Mouse (Mus musculus): ENCODE measurements at regions not wholly inside any gene's neighbourhood (a gene's known extent, or its start where the extent isn't known, plus 50 kb on each side); places are given as distances from the start of the nearest gene placed in this dataset.

DNA sequence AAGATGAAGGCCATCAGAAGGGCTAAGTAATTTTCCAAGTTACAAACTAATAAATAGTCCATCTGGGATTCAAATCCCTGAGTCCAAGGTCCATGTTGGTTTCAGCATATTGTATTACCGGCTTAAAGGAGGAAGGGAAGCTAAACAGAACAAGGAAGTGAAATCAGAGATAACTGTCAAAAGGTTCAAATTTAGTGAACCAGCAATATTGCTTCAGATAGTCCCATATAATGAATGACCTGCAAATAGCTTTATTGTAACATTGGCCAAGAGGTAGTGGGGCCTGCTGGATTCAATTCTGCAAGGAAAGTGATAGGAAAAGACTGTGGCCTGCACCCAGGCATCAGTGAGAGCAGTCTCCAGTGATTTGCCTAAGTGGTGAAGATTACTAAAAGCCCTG, 447.8 kb upstream of the Cited2 start:
- H3K27ac ChIP-seq (replicated peaks; ENCODE audit: low read depth, low read length): no peak overlapping the region
- no peak for DNase-seq (ENCODE audit: low spot score)
- no peaks in the 10 kb centered on the region for H3K27me3 ChIP-seq (ENCODE audit: control insufficient read depth, insufficient read depth, low read length)
- no peak for ATAC-seq (replicated peaks; ENCODE audit: insufficient number of reproducible peaks, low FRiP score, low TSS enrichment, low read depth)
- H3K4me2 ChIP-seq (ENCODE audit: low read depth, low read length): no peak overlapping the region
- H3K36me3 ChIP-seq (replicated peaks; ENCODE audit: control insufficient read depth, insufficient read depth, low read depth, low read length): no peaks in the 10 kb centered on the region
- WGBS: 67% methylated on average over 1 of the region's 1 CpGs
- H3K9me3 ChIP-seq (replicated peaks; ENCODE audit: control insufficient read depth, low read length): no peaks in the 10 kb centered on the region
- no peak overlapping the region for H3K9ac ChIP-seq (replicated peaks; ENCODE audit: low read length)
- no peak overlapping the region for H3K4me3 ChIP-seq (ENCODE audit: low read depth, low read length)
- H3K4me1 ChIP-seq (ENCODE audit: control insufficient read depth, insufficient read depth, low read length): no peaks in the 10 kb centered on the region

DNA sequence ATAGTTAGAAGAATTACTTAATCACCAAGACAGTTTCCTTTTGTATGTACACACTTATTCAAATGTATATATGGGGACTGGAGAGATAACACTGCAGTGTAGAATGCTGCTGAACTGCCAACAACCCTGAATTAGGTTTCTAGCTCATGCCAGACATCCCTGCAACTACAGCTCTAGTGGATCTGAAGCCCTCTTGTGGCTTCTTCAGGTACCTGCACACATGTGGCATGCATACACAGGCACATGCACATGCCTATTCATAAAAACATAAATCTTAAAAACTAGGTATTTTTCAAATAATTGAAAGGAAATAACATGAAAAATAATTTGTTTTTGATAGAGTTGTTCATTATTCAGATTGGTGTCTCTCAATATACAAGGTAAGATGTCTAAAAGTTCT, 445.1 kb upstream of the Cited2 start:
- no peaks in the 10 kb centered on the region for H3K27me3 ChIP-seq (ENCODE audit: control insufficient read depth, insufficient read depth, low read length)
- no peak overlapping the region for H3K9ac ChIP-seq (replicated peaks; ENCODE audit: low read length)
- no peak overlapping the region for H3K4me2 ChIP-seq (ENCODE audit: low read depth, low read length)
- no peaks in the 10 kb centered on the region for H3K9me3 ChIP-seq (replicated peaks; ENCODE audit: control insufficient read depth, low read length)
- ATAC-seq (replicated peaks; ENCODE audit: insufficient number of reproducible peaks, low FRiP score, low TSS enrichment, low read depth) (no peak), DNase-seq (ENCODE audit: low spot score) (no peak)
- H3K4me3 ChIP-seq (ENCODE audit: low read depth, low read length): no peak overlapping the region
- no peaks in the 10 kb centered on the region for H3K36me3 ChIP-seq (replicated peaks; ENCODE audit: control insufficient read depth, insufficient read depth, low read depth, low read length)
- no peak overlapping the region for H3K27ac ChIP-seq (replicated peaks; ENCODE audit: low read depth, low read length)
- no peaks in the 10 kb centered on the region for H3K4me1 ChIP-seq (ENCODE audit: control insufficient read depth, insufficient read depth, low read length)

DNA sequence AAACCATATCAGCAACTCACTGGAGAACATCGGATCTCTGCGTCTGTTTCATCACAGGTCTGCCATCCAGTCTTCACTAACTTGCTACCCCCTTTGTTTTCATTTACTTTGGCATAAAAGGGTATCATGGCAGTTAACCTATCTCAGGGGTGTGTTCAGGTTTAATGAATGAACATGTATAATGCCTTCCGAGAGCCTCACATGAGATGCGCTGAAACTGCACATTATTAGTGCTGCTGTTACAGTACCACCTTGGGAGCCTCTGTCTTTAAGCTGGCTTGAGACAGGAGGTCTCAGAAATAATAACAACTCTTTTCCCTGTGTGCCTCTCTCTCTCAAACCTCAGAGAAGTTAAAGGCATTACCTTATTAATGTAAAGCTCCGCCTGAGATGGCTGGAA, 438.2 kb upstream of the Cited2 start:
- 88% methylated on average over 5 of the region's 5 CpGs for WGBS
- no peak overlapping the region for H3K27ac ChIP-seq (replicated peaks; ENCODE audit: low read depth, low read length)
- H3K4me1 ChIP-seq (ENCODE audit: control insufficient read depth, insufficient read depth, low read length): no peaks in the 10 kb centered on the region
- no peak overlapping the region for H3K9ac ChIP-seq (replicated peaks; ENCODE audit: low read length)
- H3K36me3 ChIP-seq (replicated peaks; ENCODE audit: control insufficient read depth, insufficient read depth, low read depth, low read length): no peaks in the 10 kb centered on the region
- ATAC-seq (replicated peaks; ENCODE audit: insufficient number of reproducible peaks, low FRiP score, low TSS enrichment, low read depth) (no peak), DNase-seq (ENCODE audit: low spot score) (no peak)
- no peaks in the 10 kb centered on the region for H3K27me3 ChIP-seq (ENCODE audit: control insufficient read depth, insufficient read depth, low read length)
- no peak overlapping the region for H3K4me3 ChIP-seq (ENCODE audit: low read depth, low read length)
- no peaks in the 10 kb centered on the region for H3K9me3 ChIP-seq (replicated peaks; ENCODE audit: control insufficient read depth, low read length)
- no peak overlapping the region for H3K4me2 ChIP-seq (ENCODE audit: low read depth, low read length)

DNA sequence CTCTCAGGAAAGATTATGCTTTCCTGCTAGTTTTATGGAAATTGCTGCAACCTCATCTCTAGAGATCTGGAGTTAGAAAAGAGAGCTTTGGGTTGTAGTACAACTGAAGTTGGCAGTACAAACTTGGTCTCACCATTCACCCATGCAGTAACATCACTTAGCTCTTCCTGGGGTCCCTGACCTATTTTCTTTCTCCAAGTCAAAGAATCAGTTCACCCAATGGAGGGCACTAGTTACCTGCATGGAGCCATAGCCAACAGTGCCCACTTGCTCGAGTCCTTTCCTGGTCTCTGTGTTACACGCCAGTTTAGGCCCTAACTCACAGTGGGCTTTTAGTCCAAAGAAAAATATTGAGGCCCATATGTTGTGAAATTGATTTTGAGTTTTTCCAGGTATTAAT, 435.9 kb upstream of the Cited2 start:
- no peaks in the 10 kb centered on the region for H3K36me3 ChIP-seq (replicated peaks; ENCODE audit: control insufficient read depth, insufficient read depth, low read depth, low read length)
- ATAC-seq (replicated peaks; ENCODE audit: insufficient number of reproducible peaks, low FRiP score, low TSS enrichment, low read depth): no peak
- H3K27ac ChIP-seq (replicated peaks; ENCODE audit: low read depth, low read length): no peak overlapping the region
- H3K4me3 ChIP-seq (ENCODE audit: low read depth, low read length): no peak overlapping the region
- H3K4me1 ChIP-seq (ENCODE audit: control insufficient read depth, insufficient read depth, low read length): no peaks in the 10 kb centered on the region
- WGBS: 76% methylated on average over 2 of the region's 2 CpGs
- no peak for DNase-seq (ENCODE audit: low spot score)
- H3K9ac ChIP-seq (replicated peaks; ENCODE audit: low read length): no peak overlapping the region
- H3K4me2 ChIP-seq (ENCODE audit: low read depth, low read length): no peak overlapping the region
- no peaks in the 10 kb centered on the region for H3K9me3 ChIP-seq (replicated peaks; ENCODE audit: control insufficient read depth, low read length)
- no peaks in the 10 kb centered on the region for H3K27me3 ChIP-seq (ENCODE audit: control insufficient read depth, insufficient read depth, low read length)

DNA sequence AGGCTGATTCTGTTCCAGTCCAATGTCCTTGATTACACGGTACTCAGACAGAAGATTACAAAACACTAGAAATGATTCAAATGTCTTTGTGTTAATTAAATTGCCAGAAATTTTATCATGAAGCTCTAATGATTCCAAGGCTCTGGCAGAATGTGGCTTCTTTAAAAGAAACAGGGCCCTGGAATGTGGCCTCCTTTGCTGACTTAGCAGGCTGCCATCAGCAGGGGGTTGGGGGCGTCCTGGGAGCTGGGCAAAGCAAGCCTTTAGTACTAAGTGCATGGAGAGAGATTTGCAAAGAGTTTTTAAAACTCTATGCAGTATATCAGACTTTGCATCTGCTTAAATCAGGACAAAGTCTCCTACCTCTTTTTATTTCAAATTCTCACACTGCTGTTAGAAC, 434.8 kb upstream of the Cited2 start:
- H3K27ac ChIP-seq (replicated peaks; ENCODE audit: low read depth, low read length): no peak overlapping the region
- DNase-seq (ENCODE audit: low spot score): peak; percentile 44

DNA sequence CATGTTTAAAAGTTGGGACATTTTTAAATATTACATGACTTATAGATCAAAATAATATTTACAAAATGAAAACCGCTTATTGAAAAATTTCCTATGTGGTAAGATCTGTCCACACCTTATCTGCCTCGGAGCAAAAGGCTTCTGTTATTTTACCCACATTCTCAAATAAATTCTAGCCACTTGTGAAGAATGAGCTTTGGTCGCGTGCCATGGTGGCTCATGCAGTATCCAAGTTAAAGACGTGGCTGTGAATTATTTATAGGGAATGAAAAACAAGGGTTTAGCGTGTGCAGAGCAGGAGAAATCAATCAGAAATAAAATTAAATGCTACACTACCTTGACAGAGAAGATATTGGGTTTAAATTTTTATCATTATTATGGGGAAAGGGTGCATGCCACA, 430.7 kb upstream of the Cited2 start:
- DNase-seq (ENCODE audit: low spot score): no peak
- 87% methylated on average over 6 of the region's 6 CpGs for WGBS
- H3K9me3 ChIP-seq (replicated peaks; ENCODE audit: control insufficient read depth, low read length): no peaks in the 10 kb centered on the region
- H3K4me3 ChIP-seq (ENCODE audit: low read depth, low read length): no peak overlapping the region
- no peaks in the 10 kb centered on the region for H3K4me1 ChIP-seq (ENCODE audit: control insufficient read depth, insufficient read depth, low read length)
- no peak overlapping the region for H3K9ac ChIP-seq (replicated peaks; ENCODE audit: low read length)
- no peak overlapping the region for H3K4me2 ChIP-seq (ENCODE audit: low read depth, low read length)
- no peaks in the 10 kb centered on the region for H3K36me3 ChIP-seq (replicated peaks; ENCODE audit: control insufficient read depth, insufficient read depth, low read depth, low read length)
- no peaks in the 10 kb centered on the region for H3K27me3 ChIP-seq (ENCODE audit: control insufficient read depth, insufficient read depth, low read length)
- ATAC-seq (replicated peaks; ENCODE audit: insufficient number of reproducible peaks, low FRiP score, low TSS enrichment, low read depth): no peak
- no peak overlapping the region for H3K27ac ChIP-seq (replicated peaks; ENCODE audit: low read depth, low read length)

More for the DNA sequence above, 434.8 kb upstream of the Cited2 start:
- H3K36me3 ChIP-seq (replicated peaks; ENCODE audit: control insufficient read depth, insufficient read depth, low read depth, low read length): no peaks in the 10 kb centered on the region
- no peak for ATAC-seq (replicated peaks; ENCODE audit: insufficient number of reproducible peaks, low FRiP score, low TSS enrichment, low read depth)
- H3K4me3 ChIP-seq (ENCODE audit: low read depth, low read length): no peak overlapping the region
- no peaks in the 10 kb centered on the region for H3K27me3 ChIP-seq (ENCODE audit: control insufficient read depth, insufficient read depth, low read length)
- 39% methylated on average over 2 of the region's 2 CpGs for WGBS
- H3K4me2 ChIP-seq (ENCODE audit: low read depth, low read length): no peak overlapping the region
- H3K4me1 ChIP-seq (ENCODE audit: control insufficient read depth, insufficient read depth, low read length): no peaks in the 10 kb centered on the region
- no peaks in the 10 kb centered on the region for H3K9me3 ChIP-seq (replicated peaks; ENCODE audit: control insufficient read depth, low read length)
- H3K9ac ChIP-seq (replicated peaks; ENCODE audit: low read length): no peak overlapping the region

DNA sequence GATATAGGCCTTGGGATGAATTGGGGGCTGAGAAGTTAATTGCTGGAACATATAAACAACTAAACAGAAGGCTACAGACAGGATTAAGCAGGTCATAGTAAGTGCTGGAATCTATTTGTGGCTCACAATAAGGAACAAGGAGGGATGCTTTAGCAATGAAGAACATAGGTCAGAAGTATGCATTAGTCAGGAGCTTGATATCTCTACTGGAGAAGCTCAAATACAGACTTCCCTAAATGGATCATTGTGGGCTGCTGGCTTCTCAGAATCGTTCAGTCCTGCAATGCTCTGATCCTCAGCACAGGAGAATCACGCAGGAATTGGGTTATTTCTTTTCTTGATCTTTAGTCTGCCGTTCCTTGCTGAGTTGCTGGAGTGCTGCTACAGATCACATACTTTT, 428.6 kb upstream of the Cited2 start:
- Histone ChIP-seq H3K9me3 (replicated peaks; ENCODE audit: control insufficient read depth, low read length) (no peaks in the 10 kb centered on the region), H3K4me1 (ENCODE audit: control insufficient read depth, insufficient read depth, low read length) (no peaks in the 10 kb centered on the region), H3K9ac (replicated peaks; ENCODE audit: low read length) (no peak overlapping the region), H3K27ac (replicated peaks; ENCODE audit: low read depth, low read length) (no peak overlapping the region), H3K27me3 (ENCODE audit: control insufficient read depth, insufficient read depth, low read length) (no peaks in the 10 kb centered on the region), H3K36me3 (replicated peaks; ENCODE audit: control insufficient read depth, insufficient read depth, low read depth, low read length) (no peaks in the 10 kb centered on the region), H3K4me3 (ENCODE audit: low read depth, low read length) (no peak overlapping the region), H3K4me2 (ENCODE audit: low read depth, low read length) (no peak overlapping the region)
- ATAC-seq (replicated peaks; ENCODE audit: insufficient number of reproducible peaks, low FRiP score, low TSS enrichment, low read depth) (no peak), DNase-seq (ENCODE audit: low spot score) (no peak)
- 78% methylated on average over 3 of the region's 3 CpGs for WGBS

DNA sequence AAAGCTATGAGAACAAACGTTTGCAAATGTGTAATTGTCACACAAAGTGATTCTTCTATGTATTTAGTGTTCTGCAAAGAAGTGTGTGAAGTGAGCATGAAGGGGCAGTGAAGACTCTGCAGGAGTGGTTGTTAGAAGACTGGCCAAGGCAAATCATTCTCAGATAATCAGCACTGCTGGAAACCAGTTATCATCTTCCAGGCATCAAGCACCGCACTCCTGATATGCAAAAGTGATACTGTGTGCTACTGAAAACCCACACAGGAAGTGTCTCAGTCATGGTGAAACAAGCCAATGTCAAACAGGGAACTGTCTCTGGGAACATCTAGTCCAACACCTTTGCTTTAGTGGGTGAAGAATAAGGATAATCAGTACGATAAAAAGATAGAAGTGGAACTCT, 427.9 kb upstream of the Cited2 start:
- WGBS: 88% methylated on average over 3 of the region's 3 CpGs

DNA sequence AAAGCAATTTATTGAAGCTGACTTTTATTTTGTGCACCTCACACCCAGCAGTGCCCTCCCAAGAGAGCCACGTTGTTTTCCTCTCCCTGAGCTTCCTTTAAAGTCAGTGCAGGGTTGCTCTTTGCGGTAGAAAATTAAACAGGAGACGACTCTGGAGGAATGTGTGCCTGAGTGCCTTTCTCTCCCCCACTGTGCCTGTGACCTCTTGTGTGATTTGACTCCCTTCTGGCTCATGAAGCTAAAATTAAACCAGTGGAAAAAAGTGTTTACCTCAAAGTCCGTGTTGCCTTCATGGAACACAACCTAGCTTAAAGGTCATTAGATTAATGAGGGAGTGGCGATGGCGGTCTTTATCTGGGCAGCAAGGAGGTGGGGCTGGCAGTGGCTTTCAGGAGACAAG, 423.4 kb upstream of the Cited2 start:
- Histone ChIP-seq H3K9ac (replicated peaks; ENCODE audit: low read length) (no peak overlapping the region), H3K9me3 (replicated peaks; ENCODE audit: control insufficient read depth, low read length) (no peaks in the 10 kb centered on the region), H3K4me3 (ENCODE audit: low read depth, low read length) (no peak overlapping the region), H3K4me1 (ENCODE audit: control insufficient read depth, insufficient read depth, low read length) (no peaks in the 10 kb centered on the region), H3K27ac (replicated peaks; ENCODE audit: low read depth, low read length) (no peak overlapping the region), H3K4me2 (ENCODE audit: low read depth, low read length) (no peak overlapping the region), H3K36me3 (replicated peaks; ENCODE audit: control insufficient read depth, insufficient read depth, low read depth, low read length) (no peaks in the 10 kb centered on the region), H3K27me3 (ENCODE audit: control insufficient read depth, insufficient read depth, low read length) (no peaks in the 10 kb centered on the region)
- DNase-seq (ENCODE audit: low spot score) (no peak), ATAC-seq (replicated peaks; ENCODE audit: insufficient number of reproducible peaks, low FRiP score, low TSS enrichment, low read depth) (no peak)
- WGBS: 29% methylated on average over 6 of the region's 6 CpGs

More for the DNA sequence above, 427.9 kb upstream of the Cited2 start:
- no peaks in the 10 kb centered on the region for H3K36me3 ChIP-seq (replicated peaks; ENCODE audit: control insufficient read depth, insufficient read depth, low read depth, low read length)
- no peaks in the 10 kb centered on the region for H3K27me3 ChIP-seq (ENCODE audit: control insufficient read depth, insufficient read depth, low read length)
- H3K4me2 ChIP-seq (ENCODE audit: low read depth, low read length): no peak overlapping the region
- ATAC-seq (replicated peaks; ENCODE audit: insufficient number of reproducible peaks, low FRiP score, low TSS enrichment, low read depth) (no peak), DNase-seq (ENCODE audit: low spot score) (no peak)
- H3K27ac ChIP-seq (replicated peaks; ENCODE audit: low read depth, low read length): no peak overlapping the region
- H3K4me3 ChIP-seq (ENCODE audit: low read depth, low read length): no peak overlapping the region
- H3K4me1 ChIP-seq (ENCODE audit: control insufficient read depth, insufficient read depth, low read length): no peaks in the 10 kb centered on the region
- H3K9ac ChIP-seq (replicated peaks; ENCODE audit: low read length): no peak overlapping the region
- no peaks in the 10 kb centered on the region for H3K9me3 ChIP-seq (replicated peaks; ENCODE audit: control insufficient read depth, low read length)

Data from embryonic facial prominence, embryonic 11.5 days (tissue).